Mouse (Mus musculus) splenic B cell, adult 2 months (primary cell): ENCODE results near the gene Nobox.

Experiments used
- DNase-seq: peaks from one replicate; pipeline ENCODE4 v3.0.0-alpha.2; 2011; ENCODE audit warnings: low read depth, low spot score
- H3K27me3 ChIP-seq: 2 replicates; pipeline ENCODE4 v1.6.1; 2012; ENCODE audit warnings: mild to moderate bottlenecking, low read length, moderate library complexity, mixed read lengths; ENCODE audit not compliant: control insufficient read depth, poor library complexity, insufficient read depth, severe bottlenecking
- H3K36me3 ChIP-seq: 2 replicates; pipeline ENCODE4 v1.6.1; 2012; ENCODE audit warnings: mild to moderate bottlenecking, low read length, moderate library complexity, mixed read lengths; ENCODE audit not compliant: control insufficient read depth, poor library complexity, insufficient read depth, severe bottlenecking

Nobox gene

GRCm38 (mm10) chr6:43309454-43309853 lies at the start of gene Nobox:
Nobox (minus strand) TSS chr6:43309554.
- Histone ChIP-seq H3K36me3 (no peaks in the 10 kb centered on the region), H3K27me3 (no peaks in the 10 kb centered on the region)
- DNase-seq: no peak

- no peak for DNase-seq
- H3K36me3 ChIP-seq: no peaks in the 10 kb centered on the region
- no peaks in the 10 kb centered on the region for H3K27me3 ChIP-seq
These were observed 45.3 kb upstream of the Nobox start for GRCm38 (mm10) chr6:43354562-43355241.

GRCm38 (mm10) chr6:43353446-43353845 lies 44.1 kb upstream of the Nobox start:
- no peaks in the 10 kb centered on the region for H3K36me3 ChIP-seq
- H3K27me3 ChIP-seq: no peaks in the 10 kb centered on the region
- DNase-seq: no peak

- H3K36me3 ChIP-seq: no peaks in the 10 kb centered on the region
- no peaks in the 10 kb centered on the region for H3K27me3 ChIP-seq
- no peak for DNase-seq
These were observed 39.7 kb upstream of the Nobox start for GRCm38 (mm10) chr6:43349083-43349482.

- DNase-seq: no peak
- Histone ChIP-seq H3K27me3 (no peaks in the 10 kb centered on the region), H3K36me3 (no peaks in the 10 kb centered on the region; the same call in 1 of the 2 replicates)
These were observed 38.3 kb upstream of the Nobox start for GRCm38 (mm10) chr6:43347637-43348036.

GRCm38 (mm10) chr6:43343006-43343405 lies 33.7 kb upstream of the Nobox start:
- no peaks in the 10 kb centered on the region; the same call in 1 of the 2 replicates for H3K36me3 ChIP-seq
- no peaks in the 10 kb centered on the region for H3K27me3 ChIP-seq
- no peak for DNase-seq

GRCm38 (mm10) chr6:43342386-43342785 lies 33.0 kb upstream of the Nobox start:
- H3K27me3 ChIP-seq: no peaks in the 10 kb centered on the region
- DNase-seq: no peak

GRCm38 (mm10) chr6:43338804-43339203 lies 29.4 kb upstream of the Nobox start:
- H3K36me3 ChIP-seq: no peaks in the 10 kb centered on the region; the same call in 1 of the 2 replicates
- H3K27me3 ChIP-seq: no peaks in the 10 kb centered on the region
- no peak for DNase-seq

More at GRCm38 (mm10) chr6:43342386-43342785, 33.0 kb upstream of the Nobox start:
- no peaks in the 10 kb centered on the region; the same call in 1 of the 2 replicates for H3K36me3 ChIP-seq

- H3K27me3 ChIP-seq: no peaks in the 10 kb centered on the region
- no peaks in the 10 kb centered on the region for H3K36me3 ChIP-seq
- DNase-seq: no peak
These were observed 28.2 kb upstream of the Nobox start for GRCm38 (mm10) chr6:43337491-43337961.

GRCm38 (mm10) chr6:43335619-43336234 lies 26.4 kb upstream of the Nobox start:
- DNase-seq: no peak
- no peaks in the 10 kb centered on the region for H3K36me3 ChIP-seq

GRCm38 (mm10) chr6:43333479-43333878 lies 24.1 kb upstream of the Nobox start:
- no peak for DNase-seq
- Histone ChIP-seq H3K27me3 (no peaks in the 10 kb centered on the region), H3K36me3 (no peaks in the 10 kb centered on the region)

More at GRCm38 (mm10) chr6:43335619-43336234, 26.4 kb upstream of the Nobox start:
- no peaks in the 10 kb centered on the region for H3K27me3 ChIP-seq

- H3K27me3 ChIP-seq: no peaks in the 10 kb centered on the region
- no peak for DNase-seq
- no peaks in the 10 kb centered on the region for H3K36me3 ChIP-seq
These were observed 3.8 kb upstream of the Nobox start for GRCm38 (mm10) chr6:43312961-43313656.

GRCm38 (mm10) chr6:43312546-43312945 lies 3.2 kb upstream of the Nobox start:
- DNase-seq: no peak
- Histone ChIP-seq H3K36me3 (no peaks in the 10 kb centered on the region), H3K27me3 (no peaks in the 10 kb centered on the region)

- H3K27me3 ChIP-seq: no peaks in the 10 kb centered on the region
- H3K36me3 ChIP-seq: no peaks in the 10 kb centered on the region
- DNase-seq: no peak
These were observed 717 bp upstream of the Nobox start for GRCm38 (mm10) chr6:43310071-43310470.

GRCm38 (mm10) chr6:43297508-43297850 lies 11.9 kb downstream of the Nobox start:
- Histone ChIP-seq H3K27me3 (no peaks in the 10 kb centered on the region), H3K36me3 (no peaks in the 10 kb centered on the region)
- no peak for DNase-seq
